Mouse (Mus musculus): ENCODE measurements around the gene Tmod3. TPM values are rescaled to one million over a fixed set of nuclear protein-coding genes. Genes with fewer than 3 reads are reported as not detected.
"Not testable (repeated sequence)": the region's sequence is repeated elsewhere in the genome, so short reads cannot be mapped to it uniquely, and the experiment has no call there.

The Tmod3 gene
- total RNA-seq, 4 experiments from 2014 or later, result 12.8 to 16.0 (median 14.7) TPM

DNA sequence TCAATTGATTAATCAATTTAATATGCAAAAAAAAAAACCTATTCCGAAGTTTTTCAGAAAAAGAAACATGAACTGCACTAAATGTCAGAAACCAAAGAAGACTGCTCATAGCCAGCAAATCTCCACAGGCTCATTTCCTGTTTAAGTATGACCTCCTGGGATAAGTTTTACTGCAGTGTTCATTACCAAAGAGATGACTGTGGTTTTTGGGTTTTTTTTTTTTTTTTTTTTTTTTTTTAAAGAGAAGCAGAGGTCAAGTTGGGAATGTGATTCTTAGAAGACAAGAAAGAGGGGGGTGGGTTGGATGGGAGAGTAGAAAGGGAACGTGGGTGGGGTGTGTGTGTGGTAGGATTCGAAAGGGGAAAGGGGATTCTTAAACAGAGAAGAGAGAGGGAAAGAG is 1.1 kb downstream of the Tmod3 start:
- no peak for DNase-seq (ENCODE audit: low spot score in 2 of 2)

DNA sequence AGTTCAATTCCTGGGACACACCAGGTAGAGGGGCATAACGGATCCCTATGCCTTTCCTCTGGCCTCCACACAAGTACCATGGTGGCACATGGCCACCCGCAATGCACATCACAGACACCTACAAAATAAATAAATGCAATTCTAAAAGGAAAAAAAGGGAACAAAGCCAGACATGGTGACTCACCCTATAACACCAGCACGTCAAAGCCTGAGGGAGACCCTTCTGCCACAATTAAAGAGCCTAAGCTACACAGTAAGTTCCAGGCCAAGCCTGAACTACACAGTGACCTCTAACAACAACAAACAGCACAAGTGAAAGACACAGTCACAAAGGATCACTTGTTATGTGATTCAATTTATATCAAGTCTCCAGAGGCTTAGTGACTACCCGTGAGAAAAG is 5.7 kb downstream of the Tmod3 start:
- no peak for DNase-seq (ENCODE audit: low spot score in 2 of 2)

DNA sequence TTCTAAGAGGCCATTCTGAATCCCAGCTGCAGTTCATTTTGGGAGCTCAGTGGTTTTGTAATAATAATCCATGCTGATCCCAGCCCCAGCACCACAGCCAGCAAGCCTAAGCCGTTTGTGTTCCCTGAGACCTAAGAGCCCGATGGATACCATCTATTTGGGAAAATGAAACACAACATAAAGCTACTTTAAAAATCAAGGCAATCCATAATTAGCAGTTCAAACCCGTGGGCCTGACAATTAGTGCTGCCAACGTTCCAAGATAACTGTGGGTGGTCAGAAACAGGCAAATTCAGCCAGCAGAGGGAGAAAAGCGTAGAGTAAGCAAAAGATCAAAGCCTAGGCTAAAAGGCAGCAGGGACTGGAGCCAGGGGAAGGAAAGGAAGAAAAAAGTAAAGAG is 8.1 kb downstream of the Tmod3 start:
- no peak for DNase-seq (ENCODE audit: low spot score in 2 of 2)

DNA sequence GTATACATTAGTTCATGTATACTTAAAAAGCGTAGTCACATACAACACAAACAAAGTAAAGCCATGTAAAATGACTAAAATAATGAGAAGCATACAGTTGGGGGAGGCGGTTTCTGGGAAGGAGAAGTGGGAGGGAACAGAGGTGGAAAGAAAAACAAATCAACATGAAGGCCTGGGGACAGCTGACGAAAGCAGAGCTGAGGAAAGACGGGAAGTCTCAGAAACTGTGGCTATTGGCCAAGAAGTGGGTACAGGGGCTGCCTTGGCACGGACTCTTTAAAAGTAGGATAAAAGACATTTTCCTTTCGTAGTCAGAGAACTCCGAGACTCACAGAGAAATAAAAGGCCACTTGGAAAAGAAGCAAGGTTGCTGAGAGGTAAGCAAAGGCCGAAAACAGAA is 10.4 kb downstream of the Tmod3 start:
- DNase-seq (ENCODE audit: low spot score in 2 of 2), result no peak

DNA sequence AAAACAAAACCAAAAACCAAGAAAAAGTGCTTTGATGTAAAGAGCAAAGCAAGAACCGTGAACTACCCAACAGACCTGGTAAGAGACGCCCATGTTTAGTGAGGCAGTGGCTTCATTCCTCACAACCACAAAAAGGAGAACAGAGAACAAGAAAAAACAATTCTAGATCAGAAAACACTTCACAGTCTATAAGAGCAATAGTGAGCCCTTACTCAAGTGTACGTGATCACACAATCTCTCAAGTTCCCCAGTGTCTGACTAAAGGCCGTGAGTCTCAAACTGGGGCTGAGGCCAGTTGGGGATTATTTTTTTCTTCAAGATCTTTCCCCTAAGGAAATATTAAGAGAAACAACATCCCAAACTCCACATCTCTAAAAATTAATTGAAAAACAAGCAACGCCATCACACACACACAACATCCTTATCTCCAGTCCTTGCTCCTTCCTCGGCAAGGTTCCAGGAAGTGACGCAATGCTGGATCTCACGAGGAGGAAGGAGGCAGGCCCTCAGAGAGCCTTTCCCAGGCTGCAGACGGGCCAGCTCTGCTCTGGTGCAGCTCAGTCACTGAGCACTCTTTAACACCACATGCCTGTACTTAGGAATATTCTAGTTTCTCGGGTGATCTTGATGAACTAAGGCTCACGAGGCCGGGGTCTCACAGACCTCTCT is 12.4 kb downstream of the Tmod3 start:
- peak; percentile 77 to 80 for DNase-seq (ENCODE audit: low spot score in 2 of 2)

DNA sequence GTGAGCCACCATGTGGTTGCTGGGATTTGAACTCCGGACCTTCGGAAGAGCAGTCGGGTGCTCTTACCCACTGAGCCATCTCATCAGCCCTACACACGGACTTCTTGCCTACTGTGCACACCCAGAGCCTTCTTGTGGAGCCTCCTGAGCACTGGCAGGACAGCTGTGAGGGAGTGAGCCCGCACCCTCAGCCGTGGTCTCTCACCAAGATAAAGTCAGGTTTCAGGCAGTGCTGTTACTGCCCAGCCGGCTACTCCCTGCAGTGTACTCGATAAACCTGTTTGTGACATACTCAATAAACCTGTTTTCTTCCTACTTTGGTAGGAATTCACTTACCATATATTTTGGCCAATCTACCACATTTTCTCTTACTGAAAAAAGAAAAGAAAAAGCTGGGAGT is 13.9 kb downstream of the Tmod3 start:
- DNase-seq (ENCODE audit: low spot score in 2 of 2), result no peak

DNA sequence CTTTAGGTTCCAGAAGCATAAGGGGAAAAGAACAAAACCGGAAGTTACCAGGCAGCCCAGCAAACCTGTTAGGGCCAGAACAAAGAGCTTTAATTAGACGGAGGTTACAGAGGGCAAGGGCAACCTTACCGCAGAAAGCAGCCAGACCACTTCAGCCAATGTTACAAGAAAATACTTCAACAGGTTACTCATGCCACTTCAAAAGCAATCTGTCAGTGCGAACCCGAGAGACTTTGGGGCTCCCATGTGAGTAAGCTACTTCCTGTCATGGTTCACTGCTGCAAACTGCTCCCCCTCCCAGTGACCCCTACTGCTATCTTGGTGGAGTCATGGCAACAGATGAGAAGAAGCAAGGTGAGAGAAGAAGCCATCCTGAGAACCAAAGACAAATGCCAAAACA is 18.0 kb downstream of the Tmod3 start:
- DNase-seq (ENCODE audit: low spot score in 2 of 2), result no peak

DNA sequence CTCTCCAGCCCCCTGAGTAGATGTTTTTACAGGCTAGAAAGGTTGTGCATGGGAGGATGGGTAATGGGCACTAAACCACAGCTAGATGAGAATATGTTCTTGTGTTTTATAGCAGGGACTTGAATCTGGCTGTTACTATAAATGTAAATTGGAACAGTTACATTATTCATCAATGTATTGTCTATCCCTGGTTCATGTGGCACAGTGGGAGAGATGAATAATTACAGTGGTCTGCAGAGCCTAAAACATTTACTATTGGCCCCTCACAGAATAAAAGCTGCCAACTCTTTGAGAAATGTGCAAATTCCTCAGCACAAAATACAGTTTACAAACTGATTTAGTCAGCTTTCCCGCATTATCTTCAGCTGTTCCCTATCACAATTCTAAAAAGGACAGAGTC is 23.0 kb downstream of the Tmod3 start:
- no peak for DNase-seq (ENCODE audit: low spot score in 2 of 2)

DNA sequence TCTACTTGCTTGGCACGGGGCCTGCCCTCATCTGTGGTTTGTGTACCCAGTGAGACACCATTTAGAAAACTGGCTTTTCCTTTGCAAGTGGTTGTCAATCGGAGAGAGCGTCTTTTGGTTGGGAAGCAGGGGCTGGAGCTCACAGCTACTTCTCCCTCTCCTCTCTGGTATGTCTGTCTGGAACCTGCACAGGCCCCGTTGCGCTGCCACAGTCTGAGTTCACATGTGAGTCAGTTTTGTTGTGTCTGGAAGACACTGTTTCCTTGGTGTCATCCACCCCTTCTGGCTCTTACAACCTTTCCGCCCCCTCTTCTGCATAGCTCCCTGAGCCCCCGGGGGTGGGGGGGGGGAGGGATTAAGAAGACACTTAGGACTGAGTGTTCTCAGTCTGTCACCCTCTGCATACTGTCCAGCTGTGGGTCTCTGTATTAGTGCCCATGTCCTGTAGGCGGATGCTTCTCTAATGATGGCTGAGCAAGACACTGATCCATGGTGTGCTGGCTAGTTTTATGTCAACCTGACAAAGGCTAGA is 25.0 kb downstream of the Tmod3 start:
- DNase-seq (ENCODE audit: low spot score in 2 of 2), result no peak

DNA sequence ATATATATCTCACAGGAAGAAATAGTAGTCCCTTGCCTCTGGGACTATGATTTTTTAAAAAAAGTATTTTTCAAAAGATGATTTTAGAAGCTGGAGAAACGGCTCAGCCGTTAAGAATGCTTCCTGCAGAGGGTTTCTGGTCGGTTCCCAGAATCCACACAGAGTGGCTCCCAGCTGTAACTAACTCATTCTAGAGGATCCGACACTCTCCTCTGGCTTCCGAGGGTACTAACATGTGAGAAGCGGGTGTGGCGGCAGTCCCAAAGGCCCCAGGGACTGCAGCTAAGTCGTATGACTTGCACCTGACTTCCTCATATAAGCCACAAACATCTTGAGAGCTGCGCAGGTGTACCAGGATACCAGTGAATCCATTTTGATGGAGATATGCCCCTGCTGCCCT is 26.5 kb downstream of the Tmod3 start:
- not testable (repeated sequence) for DNase-seq (ENCODE audit: low spot score in 2 of 2)

DNA sequence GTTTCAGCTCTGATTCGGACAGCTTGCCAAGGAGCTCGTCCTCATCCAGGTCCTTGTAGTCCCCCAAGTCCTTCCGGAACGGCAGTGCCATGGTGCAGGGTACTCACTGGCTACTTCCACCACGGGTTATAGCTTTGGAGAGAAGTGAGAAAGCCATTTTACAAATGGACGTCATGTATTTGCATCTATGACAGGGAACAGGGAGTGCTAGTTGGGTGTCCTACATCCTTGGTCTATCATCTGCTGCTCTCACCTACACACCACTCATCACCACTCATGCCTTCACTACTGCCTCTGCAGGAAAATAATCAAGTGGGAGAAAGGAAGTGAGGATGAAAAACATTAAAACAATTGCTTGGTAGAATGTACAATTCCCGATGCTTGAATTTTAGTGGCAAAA is 27.0 kb downstream of the Tmod3 start:
- DNase-seq (ENCODE audit: low spot score in 2 of 2), result no peak

DNA sequence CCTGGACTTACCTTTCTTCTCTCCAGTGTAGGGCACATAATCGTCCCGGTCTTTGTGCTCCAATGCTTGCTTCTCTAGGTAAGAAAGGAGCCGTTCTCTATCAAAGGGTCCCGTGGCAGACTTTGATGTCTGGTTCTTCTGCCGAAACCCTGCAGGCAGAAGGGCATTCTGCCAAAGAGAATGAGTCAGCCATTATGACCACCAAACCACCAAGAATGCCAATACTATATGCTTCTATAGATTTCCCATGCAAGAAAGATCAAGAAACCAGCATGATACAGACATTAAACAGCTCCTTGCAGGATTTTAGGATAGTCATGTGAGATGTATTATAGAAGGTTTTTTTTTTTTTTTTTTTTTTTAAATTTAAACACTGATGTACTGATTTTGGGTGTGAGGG is 30.1 kb downstream of the Tmod3 start:
- no peak for DNase-seq (ENCODE audit: low spot score in 2 of 2)

DNA sequence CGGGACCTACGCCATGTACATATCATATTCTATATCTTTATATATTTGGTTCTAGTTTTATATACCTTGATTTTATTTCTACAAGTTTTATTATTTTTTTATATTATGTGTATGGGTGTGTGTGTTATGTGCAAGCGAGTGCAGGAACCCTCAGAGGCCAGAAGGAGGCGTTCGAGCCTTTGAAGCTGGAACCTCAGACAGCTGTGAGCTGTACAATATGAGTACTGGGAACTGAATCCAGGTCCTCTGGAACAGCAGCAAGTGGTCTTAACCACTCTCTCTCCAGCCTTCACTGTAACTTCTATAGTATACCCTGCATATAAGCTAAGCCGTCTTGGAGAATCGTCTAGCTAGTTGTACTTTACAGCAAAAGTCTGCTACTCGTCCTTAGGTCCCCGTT is 31.4 kb downstream of the Tmod3 start:
- DNase-seq (ENCODE audit: low spot score in 2 of 2), result no peak

DNA sequence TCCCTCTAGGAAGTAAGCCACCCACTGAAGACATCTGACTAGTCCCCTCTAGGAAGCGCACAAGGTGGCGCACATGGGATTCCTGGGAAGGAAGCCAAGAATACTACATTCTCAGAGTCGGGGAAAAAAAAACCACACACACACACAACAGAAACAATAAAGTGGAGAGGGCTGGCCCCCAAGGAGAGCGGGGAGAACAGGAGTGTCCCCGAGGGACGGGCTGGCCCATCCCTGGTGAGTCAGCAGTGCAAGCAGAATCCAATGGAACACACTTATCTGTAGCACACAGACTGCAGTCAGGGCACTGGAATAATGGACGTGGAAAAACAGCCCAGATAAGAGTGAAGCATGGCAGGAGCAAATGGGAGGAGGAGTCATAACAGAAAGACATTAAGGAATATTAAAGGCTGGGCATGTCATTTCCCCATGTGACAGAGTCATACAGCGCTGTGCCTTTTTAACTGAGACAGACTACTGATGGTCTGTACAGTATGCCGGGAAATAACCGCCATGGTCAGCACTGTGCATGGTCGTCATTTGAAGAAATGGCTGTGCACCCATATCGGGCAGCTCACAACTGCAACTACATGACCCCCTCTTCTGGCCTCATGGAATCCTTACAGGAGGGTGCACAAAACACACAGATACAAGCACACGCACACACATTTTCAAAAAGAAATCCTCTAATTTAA is 31.9 kb downstream of the Tmod3 start:
- DNase-seq (ENCODE audit: low spot score in 2 of 2), result peak in 1 of 2 experiments; percentile 11

DNA sequence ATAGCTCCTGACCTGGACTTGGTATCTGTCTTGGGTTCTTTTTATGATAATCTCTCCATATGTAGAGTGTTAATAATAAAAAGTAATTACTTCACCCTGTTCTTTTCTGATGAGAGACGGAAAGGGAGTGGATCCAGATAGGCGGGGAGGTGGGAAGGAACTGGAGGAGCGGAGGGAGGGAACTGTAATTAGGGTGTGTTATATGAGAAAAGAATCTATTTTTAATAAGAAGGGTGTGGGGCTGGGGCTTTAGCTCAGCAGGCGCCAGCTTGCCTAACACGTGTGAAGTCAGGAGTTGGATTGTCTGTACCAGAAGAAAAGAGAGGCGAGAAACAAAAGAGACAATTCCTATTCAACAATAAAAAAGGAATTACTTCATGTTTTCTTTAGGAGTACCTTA is 35.8 kb downstream of the Tmod3 start:
- peak; percentile 6 to 24 for DNase-seq (ENCODE audit: low spot score in 2 of 2)

DNA sequence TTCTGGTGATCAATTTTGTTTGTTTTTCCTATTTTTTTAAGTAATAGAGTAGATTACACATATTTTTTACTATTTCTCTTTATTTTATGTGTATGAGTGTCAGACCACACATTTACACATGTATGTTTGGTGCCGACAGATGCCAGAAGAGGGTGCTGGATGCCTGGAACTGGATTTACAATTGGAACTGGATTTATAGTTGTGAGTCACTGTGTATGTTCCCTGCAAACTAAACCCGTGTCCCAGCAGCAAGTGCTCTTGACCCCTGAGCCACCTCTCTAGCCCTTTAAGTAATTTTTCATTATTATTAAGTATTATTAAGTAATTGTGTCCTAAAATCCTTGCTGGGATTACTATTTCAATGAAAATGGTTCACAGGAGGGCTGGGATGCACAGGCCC is 37.2 kb downstream of the Tmod3 start:
- no peak for DNase-seq (ENCODE audit: low spot score in 2 of 2)

DNA sequence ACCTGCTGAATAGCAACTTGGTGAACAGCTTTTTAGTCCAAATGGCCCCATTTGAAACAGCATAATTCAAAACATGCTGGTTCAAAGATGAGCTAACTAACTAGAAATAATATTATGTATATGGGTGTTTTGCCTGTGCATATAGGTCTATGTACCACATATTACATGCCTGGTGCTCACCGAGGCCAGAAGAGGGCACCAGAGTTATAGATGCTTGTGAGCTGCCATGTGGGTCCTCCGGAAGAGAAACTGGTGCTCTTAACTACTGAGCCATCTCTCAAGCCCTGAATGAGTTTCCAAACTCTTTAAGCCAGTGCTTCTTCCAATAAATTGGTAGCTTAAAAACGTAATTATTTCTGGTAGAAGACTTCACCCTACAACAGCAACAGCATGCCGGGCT is 37.7 kb downstream of the Tmod3 start:
- peak in 1 of 2 experiments; percentile 18 for DNase-seq (ENCODE audit: low spot score in 2 of 2)

DNA sequence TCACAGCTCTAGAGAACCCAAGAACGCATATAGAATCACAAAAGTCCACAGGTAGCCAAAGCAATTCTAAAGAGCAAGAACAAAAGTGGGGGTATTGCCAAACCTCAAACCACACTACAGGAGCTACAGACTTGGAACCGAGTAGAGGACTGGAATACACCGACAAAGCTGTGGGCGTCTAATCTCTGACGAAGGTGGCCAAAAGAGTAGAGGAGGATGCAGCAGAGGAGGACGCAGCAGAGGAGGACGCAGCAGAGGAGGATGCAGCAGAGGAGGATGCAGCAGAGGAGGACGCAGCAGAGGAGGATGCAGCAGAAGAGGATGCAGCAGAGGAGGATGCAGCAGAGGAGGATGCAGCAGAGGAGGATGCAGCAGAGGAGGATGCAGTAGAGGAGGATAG is 38.5 kb downstream of the Tmod3 start:
- DNase-seq (ENCODE audit: low spot score in 2 of 2), result no peak

DNA sequence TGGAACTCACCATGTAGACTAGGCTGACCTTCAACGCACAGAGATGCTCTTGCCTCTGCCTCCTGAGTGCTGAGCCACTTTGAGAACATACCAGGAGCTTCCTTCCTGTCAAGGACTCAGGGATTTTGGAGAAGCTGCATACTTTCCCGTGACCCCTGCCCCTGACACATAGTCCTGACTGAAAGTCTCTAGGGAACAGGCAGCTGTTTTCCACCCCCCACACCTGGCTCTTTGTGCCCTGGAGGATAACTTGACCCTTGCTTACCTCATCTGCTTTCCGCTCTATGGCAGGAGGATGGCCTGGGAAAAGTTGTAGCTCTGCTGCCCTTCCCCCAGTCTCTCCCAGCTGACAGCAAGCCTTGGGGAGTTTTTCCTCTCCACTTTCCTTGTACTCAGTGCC is 41.7 kb downstream of the Tmod3 start:
- no peak for DNase-seq (ENCODE audit: low spot score in 2 of 2)

DNA sequence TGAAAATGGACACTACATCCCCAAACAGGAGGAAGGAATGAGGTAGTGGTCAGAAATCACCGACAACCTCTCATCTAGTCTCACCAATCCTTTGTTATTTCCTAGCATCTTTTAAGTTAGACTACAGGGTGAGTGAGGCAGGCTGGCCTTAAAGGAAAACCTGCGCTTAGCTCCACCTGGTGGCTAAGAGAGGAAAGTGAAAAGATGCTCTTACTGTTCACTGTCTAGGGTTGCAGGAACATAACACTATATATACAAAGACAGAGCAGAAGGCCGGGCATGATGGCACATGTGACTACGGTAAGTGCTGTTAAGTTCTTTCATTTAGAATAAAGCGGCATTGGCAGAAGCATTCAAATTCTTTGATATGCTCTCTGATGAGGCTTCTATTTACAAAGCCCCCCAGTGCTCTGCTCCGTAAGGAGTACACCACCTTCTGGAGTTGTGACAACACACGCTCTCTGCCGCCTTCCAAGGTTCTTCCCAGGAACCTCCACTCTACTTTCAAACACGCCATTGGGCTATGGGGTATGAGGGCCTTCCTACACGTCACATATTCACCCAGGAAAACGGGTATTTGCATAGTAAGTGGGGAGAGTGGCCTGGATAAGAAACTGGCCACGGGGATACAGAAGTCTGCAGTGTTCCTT is 43.9 kb downstream of the Tmod3 start:
- DNase-seq (ENCODE audit: low spot score in 2 of 2), result no peak

DNA sequence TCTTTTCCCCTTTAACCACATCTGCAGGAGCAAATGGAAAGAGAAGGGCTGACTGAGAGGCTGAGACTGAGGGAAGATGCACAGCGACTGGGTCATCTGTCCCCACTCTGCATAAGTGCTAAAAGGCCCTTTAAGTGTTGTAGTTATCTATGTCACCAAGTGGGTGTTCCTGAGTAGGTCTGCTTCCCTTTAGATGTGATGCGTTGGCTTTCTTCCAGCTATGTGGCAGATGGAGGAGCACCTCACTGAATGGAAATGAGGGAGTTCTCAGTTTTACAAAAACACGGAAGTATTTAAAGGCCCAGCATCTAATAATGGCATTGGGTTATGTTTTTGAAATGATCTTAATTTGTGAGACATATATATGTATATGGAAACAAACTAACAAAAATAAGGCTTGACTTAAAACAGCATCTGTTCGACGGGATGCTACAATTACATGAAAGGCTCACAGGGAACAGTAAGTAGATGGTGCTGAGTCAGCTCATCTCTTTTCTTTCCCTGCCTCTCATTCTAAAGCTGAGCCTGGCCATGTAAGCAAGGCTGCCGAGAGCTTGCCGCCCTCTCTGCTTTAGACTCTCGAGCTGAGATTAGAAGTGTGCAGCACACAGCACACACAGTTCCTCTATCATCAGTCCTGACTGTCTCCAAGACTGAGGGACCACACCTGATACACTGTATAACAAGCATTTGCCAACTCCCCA is 48.1 kb downstream of the Tmod3 start:
- no peak for DNase-seq (ENCODE audit: low spot score in 2 of 2)

DNA sequence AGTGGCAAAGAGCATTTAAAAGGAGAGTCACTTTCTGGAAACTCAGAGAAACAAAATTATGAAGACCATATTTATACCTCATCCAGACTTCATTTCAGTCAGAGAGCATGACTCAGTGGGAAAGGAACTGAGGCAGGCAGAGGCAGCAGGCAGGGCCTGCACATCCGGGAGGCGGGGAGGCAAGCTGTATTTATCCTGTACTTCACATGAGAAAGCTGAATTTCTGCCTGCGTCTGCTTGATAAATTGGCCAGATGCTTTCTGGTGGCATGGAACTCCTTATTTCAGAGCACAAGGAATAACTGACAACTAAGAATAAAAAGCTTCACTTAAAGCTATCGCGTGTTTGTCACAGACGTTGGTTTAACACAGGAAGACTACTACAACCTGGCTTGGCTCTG is 55.1 kb downstream of the Tmod3 start:
- no peak for DNase-seq (ENCODE audit: low spot score in 2 of 2)

Data from gastrocnemius, adult 8-10 months (tissue).